Mouse (Mus musculus) central nervous system, embryonic 18 days (tissue): ENCODE data around the gene Oxnad1. TPM values are rescaled to one million over a fixed set of nuclear protein-coding genes. Genes with fewer than 3 reads are reported as not detected.

Experiments
- polyA plus RNA-seq: library from polyadenylated mRNA; depleted of rRNA; stranded (reverse); fragments of >200 nt; gene quantifications from 2 replicates; pipeline ENCODE4 v1.2.3, GENCODE M21; 2012; rRNA removed

Gene Oxnad1
- 22.1 and 23.4 TPM in 2 replicates for polyA plus RNA-seq

DNA sequence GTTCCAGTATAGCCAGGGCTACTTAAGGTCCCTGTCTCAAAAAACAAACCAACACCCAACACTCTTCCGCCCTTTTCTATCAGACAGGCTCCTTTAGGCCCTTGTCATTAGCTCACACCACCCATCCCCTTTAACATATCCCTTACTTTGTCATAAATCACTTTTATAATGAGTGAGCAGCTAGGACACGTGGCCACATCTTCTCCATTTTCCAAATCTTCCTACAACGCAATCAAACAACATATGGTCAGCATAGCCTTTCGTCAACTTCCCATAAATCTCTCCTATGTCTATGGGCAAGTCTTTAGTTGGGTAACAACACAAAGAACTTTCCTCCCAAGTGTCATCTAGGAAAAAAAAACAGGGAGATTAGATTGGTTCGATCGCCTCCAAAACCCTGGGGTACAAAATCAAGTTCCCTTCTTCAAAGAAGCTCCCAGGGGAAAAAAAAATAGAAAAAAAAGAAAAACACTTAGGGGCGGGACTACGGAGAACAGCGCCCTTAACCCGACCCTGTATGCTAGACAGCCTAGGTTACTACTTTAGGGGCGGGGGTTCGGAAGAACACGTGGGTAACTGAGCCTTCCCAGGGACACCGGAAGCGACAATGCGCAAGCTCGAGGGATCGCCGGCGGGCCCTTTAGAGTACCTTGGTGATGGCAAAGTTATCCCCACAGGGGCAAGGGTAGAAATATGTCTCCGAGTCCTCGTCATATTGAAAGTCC lies at the start of gene Oxnad1:
Oxnad1 (plus strand) TSS at position 614 of the 725 bp plus-strand sequence.

DNA sequence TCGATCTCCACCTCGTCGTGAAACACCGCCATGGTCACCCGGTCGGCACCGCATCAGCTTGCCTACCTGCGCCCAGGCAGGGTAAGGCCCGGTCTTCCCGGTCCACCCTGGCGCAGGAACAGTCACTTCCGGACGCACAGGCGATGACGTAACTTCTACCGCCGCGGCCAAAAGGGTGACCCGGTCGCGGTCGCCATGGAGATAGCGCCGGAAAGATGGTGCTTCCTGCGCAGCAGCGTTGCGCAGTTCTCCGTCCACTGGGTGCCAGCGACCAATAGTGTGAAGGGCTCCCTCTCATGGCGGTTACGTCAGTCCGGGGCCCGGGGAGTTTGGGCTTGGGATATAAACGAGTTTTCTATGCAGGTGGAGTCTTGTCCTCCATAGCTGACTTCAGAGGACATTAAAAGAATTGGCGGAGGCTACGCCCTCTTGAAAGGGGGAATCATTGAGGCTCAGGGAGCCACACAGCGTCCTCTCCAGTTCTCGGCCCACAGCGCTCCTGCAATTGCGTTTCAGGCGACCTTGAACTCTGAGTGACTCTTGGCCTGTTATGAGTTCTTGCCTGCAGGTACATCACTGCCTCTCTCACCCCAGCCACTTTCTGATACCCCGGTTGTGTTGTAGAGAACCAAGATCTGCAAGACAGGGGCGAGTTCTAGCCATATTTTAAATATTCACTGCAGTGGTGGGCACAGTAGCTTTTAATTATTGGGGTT lies 470 bp downstream of the Oxnad1 start, which contains the start of gene Dph3:
Dph3 (minus strand) TSS at position 244 of the 716 bp plus-strand sequence.

DNA sequence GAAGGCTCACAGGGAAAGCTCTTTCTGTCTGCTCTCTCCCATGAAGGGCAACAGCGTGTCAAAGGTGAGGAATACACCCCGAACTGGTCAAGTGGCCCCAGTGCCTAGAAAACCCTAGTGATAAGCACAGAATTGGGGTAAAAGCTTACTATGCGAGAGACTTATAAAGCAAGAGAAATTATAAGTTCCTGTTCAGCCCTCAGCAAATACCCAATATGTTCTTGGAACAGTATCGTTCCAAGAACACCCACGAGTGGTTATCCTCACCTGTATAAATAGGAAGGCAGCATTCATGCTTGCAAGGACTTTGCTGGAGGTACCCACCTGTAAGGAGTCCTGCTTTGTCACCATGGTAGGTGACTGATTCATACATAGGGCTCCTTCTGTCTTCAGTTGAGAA lies 56.5 kb downstream of the Oxnad1 start, which contains the start of gene Msmb:
Msmb (plus strand) TSS at position 301 of the 400 bp plus-strand sequence.

Other genes with a start within 250 kb of the Oxnad1 start
- 0.90 and 0.91 TPM in 2 replicates for gene Galnt15, start 56.4 kb upstream of the Oxnad1 start, polyA plus RNA-seq
- gene Dph3, start 355 bp downstream of the Oxnad1 start, polyA plus RNA-seq, result 45.1 and 50.9 TPM in 2 replicates
- not detected in 2 replicates for gene Msmb, start 56.6 kb downstream of the Oxnad1 start, polyA plus RNA-seq
- gene Ncoa4, start 74.5 kb downstream of the Oxnad1 start, polyA plus RNA-seq, result 63.1 and 69.4 TPM in 2 replicates
- gene Timm23, start 116.5 kb downstream of the Oxnad1 start, polyA plus RNA-seq, result 141 and 160 TPM in 2 replicates
- 16.7 and 16.8 TPM in 2 replicates for gene Parg, start 116.6 kb downstream of the Oxnad1 start, polyA plus RNA-seq
- 25.0 and 26.9 TPM in 2 replicates for gene Ogdhl, start 236.6 kb downstream of the Oxnad1 start, polyA plus RNA-seq